Mouse (Mus musculus): ENCODE measurements at regions not wholly inside any gene's neighbourhood (a gene's known extent, or its start where the extent isn't known, plus 50 kb on each side); places are given as distances from the start of the nearest gene placed in this dataset.

DNA sequence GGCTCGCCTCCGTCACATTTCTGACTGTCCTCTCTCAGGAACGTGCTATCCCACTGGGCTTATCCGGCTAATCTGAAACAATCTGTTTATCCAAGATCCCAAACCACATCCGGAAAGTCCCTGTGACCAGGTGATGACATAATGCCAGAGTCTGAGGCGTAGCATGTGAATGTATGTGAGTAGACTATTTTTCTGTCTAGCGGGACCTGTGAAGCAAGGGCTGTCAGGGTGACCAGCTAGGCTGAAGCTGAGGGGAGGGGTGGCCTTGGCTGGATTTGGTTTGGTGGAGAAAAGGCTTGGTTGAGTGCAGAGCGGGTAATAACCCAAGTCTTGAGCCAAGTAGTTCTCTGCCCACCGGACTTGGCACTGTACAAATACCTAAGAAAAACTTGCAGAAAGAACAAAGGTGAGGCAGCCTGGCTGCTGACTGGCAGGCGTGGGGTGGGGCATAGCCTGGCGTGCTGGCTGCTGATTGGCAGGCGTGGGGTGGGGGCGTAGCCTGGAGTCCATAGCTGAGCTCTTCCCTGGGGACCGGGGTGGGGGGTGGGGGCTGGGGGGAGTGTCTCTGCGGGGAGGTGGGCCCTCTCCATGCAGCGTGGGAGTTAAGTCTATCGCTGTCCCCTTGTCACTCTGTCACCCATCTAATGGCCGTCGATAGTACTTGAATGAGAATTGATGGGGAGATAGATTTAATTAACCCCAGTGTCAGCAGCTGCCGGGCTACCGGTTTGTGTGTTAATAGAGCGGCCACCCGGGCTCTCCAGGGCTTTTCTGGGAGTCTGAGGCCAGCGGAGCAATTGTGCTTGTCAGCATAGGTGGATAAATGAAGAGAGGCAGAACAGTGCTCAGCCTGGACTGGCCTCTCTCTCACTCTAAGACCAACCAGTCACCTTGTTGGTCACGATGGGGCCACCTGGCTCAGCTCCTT lies 54.2 kb upstream of the Unc5b start:
- no peak for DNase-seq

- no peak for DNase-seq
Measured at GRCm38 (mm10) chr10:60884806-60885205, 53.4 kb upstream of the Unc5b start.
